Mouse (Mus musculus) ZHBTc4 (cell line): Measurements from ENCODE around the gene Bok.
"Not testable (repeated sequence)": the region's sequence is repeated elsewhere in the genome, so short reads cannot be mapped to it uniquely, and the experiment has no call there.

ENCODE experiments used
- DNase-seq: peaks from one replicate; pipeline ENCODE4 v3.0.0-alpha.2; 2011; ENCODE audit warnings: low read depth, low spot score

Bok gene

GRCm38 (mm10) chr1:93685401-93686244, at the start of gene Bok:
Bok (plus strand) TSS chr1:93685660.
- DNase-seq = peak; percentile 87

GRCm38 (mm10) chr1:93636211-93636897, 49.1 kb upstream of the Bok start:
- peak; percentile 18 for DNase-seq

- no peak for DNase-seq
Observed at GRCm38 (mm10) chr1:93641978-93642377, 43.5 kb upstream of the Bok start.

- DNase-seq = no peak
Observed at GRCm38 (mm10) chr1:93642692-93643091, 42.8 kb upstream of the Bok start.

GRCm38 (mm10) chr1:93649604-93650172, 35.8 kb upstream of the Bok start:
- no peak for DNase-seq

GRCm38 (mm10) chr1:93654275-93654674, 31.2 kb upstream of the Bok start:
- no peak for DNase-seq

GRCm38 (mm10) chr1:93654798-93655197, 30.7 kb upstream of the Bok start:
- no peak for DNase-seq

GRCm38 (mm10) chr1:93656325-93657024, 29.0 kb upstream of the Bok start:
- DNase-seq = no peak

GRCm38 (mm10) chr1:93657025-93657360, 28.5 kb upstream of the Bok start:
- no peak for DNase-seq

- not testable (repeated sequence) for DNase-seq
Observed at GRCm38 (mm10) chr1:93658559-93658958, 26.9 kb upstream of the Bok start, which contains the start of gene Stk25. Stk25 (minus strand) TSS chr1:93658659.

GRCm38 (mm10) chr1:93667760-93668400, 17.6 kb upstream of the Bok start:
- peak; percentile 91 for DNase-seq

- peak; percentile 90 for DNase-seq
Observed at GRCm38 (mm10) chr1:93668791-93669548, 16.5 kb upstream of the Bok start.

- no peak for DNase-seq
Observed at GRCm38 (mm10) chr1:93669941-93670340, 15.5 kb upstream of the Bok start.

GRCm38 (mm10) chr1:93672682-93673081, 12.8 kb upstream of the Bok start:
- DNase-seq = peak; percentile 73

GRCm38 (mm10) chr1:93678386-93678785, 7.1 kb upstream of the Bok start:
- DNase-seq = no peak

GRCm38 (mm10) chr1:93679889-93680568, 5.4 kb upstream of the Bok start:
- DNase-seq = peak; percentile 43

GRCm38 (mm10) chr1:93686245-93686960, 943 bp downstream of the Bok start:
- DNase-seq = peak; percentile 93

GRCm38 (mm10) chr1:93686961-93687320, 1.5 kb downstream of the Bok start:
- no peak for DNase-seq

GRCm38 (mm10) chr1:93688154-93688553, 2.7 kb downstream of the Bok start:
- no peak for DNase-seq
